Mouse (Mus musculus): ENCODE results near the gene Dpp6. TPM values are rescaled to one million over a fixed set of nuclear protein-coding genes. Genes with fewer than 3 reads are reported as not detected.
"Not testable (repeated sequence)": the region's sequence is repeated elsewhere in the genome, so short reads cannot be mapped to it uniquely, and the experiment has no call there.

Gene Dpp6
- polyA plus RNA-seq, 1 experiment from 2014 or later, result 7.1 TPM

- Histone ChIP-seq H3K9me3 (ENCODE audit: control insufficient read depth, low read length) (no peaks in the 10 kb centered on the region), H3K36me3 (ENCODE audit: control insufficient read depth, insufficient read depth, low read length) (no peaks in the 10 kb centered on the region), H3K9ac (ENCODE audit: low read length) (no peak overlapping the region), H3K4me2 (ENCODE audit: low read depth, low read length, severe bottlenecking) (no peak overlapping the region), H3K4me3 (ENCODE audit: low read depth, low read length) (no peak overlapping the region), H3K27me3 (ENCODE audit: control insufficient read depth, insufficient read depth, low read length) (no peaks in the 10 kb centered on the region), H3K4me1 (replicated peaks; ENCODE audit: control insufficient read depth, insufficient read depth, low read length) (no peaks in the 10 kb centered on the region), H3K27ac (ENCODE audit: low read depth, low read length) (no peak overlapping the region)
- DNase-seq (ENCODE audit: low spot score) (no peak), ATAC-seq (replicated peaks; ENCODE audit: low FRiP score) (no peak)
- WGBS, result 78% methylated on average over 1 of the region's 1 CpGs
Measured at GRCm38 (mm10) chr5:27457686-27458085, 640.7 kb downstream of the Dpp6 start.

GRCm38 (mm10) chr5:27474964-27475465 lies 658.0 kb downstream of the Dpp6 start:
- no peak for ATAC-seq (replicated peaks; ENCODE audit: low FRiP score)
- no peak for DNase-seq (ENCODE audit: low spot score)
- 82% methylated on average over 4 of the region's 4 CpGs for WGBS

DNA sequence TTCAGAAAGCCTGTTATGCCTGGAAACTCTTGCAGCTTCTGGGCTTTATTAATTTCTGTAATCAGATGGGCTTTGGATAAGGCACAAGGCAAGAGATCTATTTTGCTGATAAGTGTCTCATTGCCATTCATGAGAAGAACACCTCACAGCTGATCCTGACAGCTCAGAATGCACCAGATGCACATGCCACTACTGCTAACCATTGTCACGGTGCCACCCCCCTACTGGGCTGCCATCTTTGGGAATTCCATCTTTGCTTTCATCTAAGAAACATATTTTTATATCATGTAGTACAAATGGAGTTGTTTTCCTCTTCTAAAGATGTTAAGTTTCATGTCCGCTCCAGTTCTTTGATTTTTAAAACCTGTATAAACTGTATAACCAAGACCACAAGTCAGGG lies 664.7 kb downstream of the Dpp6 start:
- no peaks in the 10 kb centered on the region for H3K36me3 ChIP-seq (ENCODE audit: control insufficient read depth, insufficient read depth, low read length)
- H3K4me1 ChIP-seq (replicated peaks; ENCODE audit: control insufficient read depth, insufficient read depth, low read length), result no peaks in the 10 kb centered on the region
- ATAC-seq (replicated peaks; ENCODE audit: low FRiP score) (no peak), DNase-seq (ENCODE audit: low spot score) (no peak)
- H3K4me2 ChIP-seq (ENCODE audit: low read depth, low read length, severe bottlenecking), result no peak overlapping the region
- 85% methylated on average over 2 of the region's 2 CpGs for WGBS
- H3K27ac ChIP-seq (ENCODE audit: low read depth, low read length), result no peak overlapping the region
- H3K4me3 ChIP-seq (ENCODE audit: low read depth, low read length), result no peak overlapping the region
- H3K9me3 ChIP-seq (ENCODE audit: control insufficient read depth, low read length), result no peaks in the 10 kb centered on the region
- no peaks in the 10 kb centered on the region for H3K27me3 ChIP-seq (ENCODE audit: control insufficient read depth, insufficient read depth, low read length)
- H3K9ac ChIP-seq (ENCODE audit: low read length), result no peak overlapping the region

More at GRCm38 (mm10) chr5:27474964-27475465, 658.0 kb downstream of the Dpp6 start:
- Histone ChIP-seq H3K4me1 (replicated peaks; ENCODE audit: control insufficient read depth, insufficient read depth, low read length) (no peaks in the 10 kb centered on the region), H3K4me2 (ENCODE audit: low read depth, low read length, severe bottlenecking) (no peak overlapping the region), H3K36me3 (ENCODE audit: control insufficient read depth, insufficient read depth, low read length) (no peaks in the 10 kb centered on the region), H3K9ac (ENCODE audit: low read length) (no peak overlapping the region), H3K9me3 (ENCODE audit: control insufficient read depth, low read length) (no peaks in the 10 kb centered on the region), H3K27ac (ENCODE audit: low read depth, low read length) (no peak overlapping the region), H3K4me3 (ENCODE audit: low read depth, low read length) (no peak overlapping the region), H3K27me3 (ENCODE audit: control insufficient read depth, insufficient read depth, low read length) (no peaks in the 10 kb centered on the region)

DNA sequence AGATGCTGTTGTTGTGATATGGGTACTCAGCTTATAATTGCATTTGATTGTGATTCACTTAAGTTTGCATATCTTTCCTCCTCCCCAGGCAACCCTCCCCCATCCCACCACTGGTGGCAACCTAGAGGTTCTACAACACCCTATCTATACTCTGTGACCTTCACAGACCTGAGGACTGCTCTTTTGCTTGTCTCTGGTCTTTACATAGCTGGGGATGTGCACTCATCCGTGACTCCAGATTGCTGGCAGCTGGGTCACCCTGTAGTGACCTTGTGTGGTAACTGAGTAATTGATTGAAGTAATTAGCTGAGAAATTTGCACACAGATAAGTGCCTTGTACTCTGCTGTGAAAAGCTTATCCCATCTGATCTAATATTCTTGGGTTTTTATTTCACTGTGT lies 669.1 kb downstream of the Dpp6 start:
- H3K27ac ChIP-seq (ENCODE audit: low read depth, low read length), result no peak overlapping the region
- H3K27me3 ChIP-seq (ENCODE audit: control insufficient read depth, insufficient read depth, low read length), result no peaks in the 10 kb centered on the region
- H3K4me1 ChIP-seq (replicated peaks; ENCODE audit: control insufficient read depth, insufficient read depth, low read length), result no peaks in the 10 kb centered on the region
- 28% methylated on average over 1 of the region's 1 CpGs for WGBS
- H3K9me3 ChIP-seq (ENCODE audit: control insufficient read depth, low read length), result no peaks in the 10 kb centered on the region
- no peaks in the 10 kb centered on the region for H3K36me3 ChIP-seq (ENCODE audit: control insufficient read depth, insufficient read depth, low read length)
- no peak overlapping the region for H3K4me3 ChIP-seq (ENCODE audit: low read depth, low read length)
- no peak for ATAC-seq (replicated peaks; ENCODE audit: low FRiP score)
- H3K4me2 ChIP-seq (ENCODE audit: low read depth, low read length, severe bottlenecking), result no peak overlapping the region
- DNase-seq (ENCODE audit: low spot score), result no peak
- H3K9ac ChIP-seq (ENCODE audit: low read length), result no peak overlapping the region

GRCm38 (mm10) chr5:27490942-27491341 lies 673.9 kb downstream of the Dpp6 start:
- H3K27ac ChIP-seq (ENCODE audit: low read depth, low read length), result no peak overlapping the region
- 90% methylated on average over 4 of the region's 4 CpGs for whole genome bisulfite sequencing
- no peaks in the 10 kb centered on the region for H3K36me3 ChIP-seq (ENCODE audit: control insufficient read depth, insufficient read depth, low read length)
- no peaks in the 10 kb centered on the region for H3K4me1 ChIP-seq (replicated peaks; ENCODE audit: control insufficient read depth, insufficient read depth, low read length)
- H3K9ac ChIP-seq (ENCODE audit: low read length), result no peak overlapping the region
- DNase-seq (ENCODE audit: low spot score) (no peak), ATAC-seq (replicated peaks; ENCODE audit: low FRiP score) (no peak)
- no peaks in the 10 kb centered on the region for H3K9me3 ChIP-seq (ENCODE audit: control insufficient read depth, low read length)
- H3K4me2 ChIP-seq (ENCODE audit: low read depth, low read length, severe bottlenecking), result no peak overlapping the region
- H3K4me3 ChIP-seq (ENCODE audit: low read depth, low read length), result no peak overlapping the region
- H3K27me3 ChIP-seq (ENCODE audit: control insufficient read depth, insufficient read depth, low read length), result no peaks in the 10 kb centered on the region

GRCm38 (mm10) chr5:27501338-27501737 lies 684.3 kb downstream of the Dpp6 start, which contains the start of gene Speer4b:
Gene Speer4b (minus strand): TSS chr5:27501438.
- not testable (repeated sequence) for H3K27ac ChIP-seq (ENCODE audit: low read depth, low read length); H3K4me2 ChIP-seq (ENCODE audit: low read depth, low read length, severe bottlenecking); H3K4me3 ChIP-seq (ENCODE audit: low read depth, low read length); H3K4me1 ChIP-seq (replicated peaks; ENCODE audit: control insufficient read depth, insufficient read depth, low read length); H3K9ac ChIP-seq (ENCODE audit: low read length); ATAC-seq (replicated peaks; ENCODE audit: low FRiP score); H3K27me3 ChIP-seq (ENCODE audit: control insufficient read depth, insufficient read depth, low read length); DNase-seq (ENCODE audit: low spot score); H3K9me3 ChIP-seq (ENCODE audit: control insufficient read depth, low read length); H3K36me3 ChIP-seq (ENCODE audit: control insufficient read depth, insufficient read depth, low read length)
- WGBS, result 55% methylated on average over 1 of the region's 1 CpGs

- H3K27me3 ChIP-seq (ENCODE audit: control insufficient read depth, insufficient read depth, low read length), result no peaks in the 10 kb centered on the region
- no peak overlapping the region for H3K4me2 ChIP-seq (ENCODE audit: low read depth, low read length, severe bottlenecking)
- ATAC-seq (replicated peaks; ENCODE audit: low FRiP score) (no peak), DNase-seq (ENCODE audit: low spot score) (no peak)
- no peak overlapping the region for H3K9ac ChIP-seq (ENCODE audit: low read length)
- H3K27ac ChIP-seq (ENCODE audit: low read depth, low read length), result no peak overlapping the region
- no peaks in the 10 kb centered on the region for H3K36me3 ChIP-seq (ENCODE audit: control insufficient read depth, insufficient read depth, low read length)
- no peaks in the 10 kb centered on the region for H3K4me1 ChIP-seq (replicated peaks; ENCODE audit: control insufficient read depth, insufficient read depth, low read length)
- no peak overlapping the region for H3K4me3 ChIP-seq (ENCODE audit: low read depth, low read length)
- H3K9me3 ChIP-seq (ENCODE audit: control insufficient read depth, low read length), result no peaks in the 10 kb centered on the region
Measured at GRCm38 (mm10) chr5:27518716-27519115, 701.7 kb downstream of the Dpp6 start.

DNA sequence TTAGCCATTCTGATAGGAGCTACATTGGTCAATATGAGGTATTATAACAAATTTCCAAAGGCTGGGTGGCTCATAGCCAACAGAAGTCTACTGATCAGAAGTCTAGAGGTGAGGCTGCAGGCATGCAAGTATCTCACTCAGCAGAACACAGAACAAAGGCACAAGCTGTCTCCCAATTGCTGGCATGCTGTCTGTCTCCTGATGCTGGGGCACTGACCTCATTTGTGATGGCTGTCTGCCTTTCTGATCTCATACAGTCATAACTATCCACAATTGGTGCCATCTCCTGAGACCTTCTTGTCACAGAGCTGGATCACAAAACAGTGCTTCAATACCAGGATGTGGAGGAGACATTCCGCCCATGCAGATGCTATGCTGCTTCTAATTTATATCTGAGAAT lies 709.9 kb downstream of the Dpp6 start:
- no peaks in the 10 kb centered on the region for H3K9me3 ChIP-seq (ENCODE audit: control insufficient read depth, low read length)
- no peak for DNase-seq (ENCODE audit: low spot score)
- H3K27ac ChIP-seq (ENCODE audit: low read depth, low read length), result no peak overlapping the region
- no peaks in the 10 kb centered on the region for H3K27me3 ChIP-seq (ENCODE audit: control insufficient read depth, insufficient read depth, low read length)
- no peaks in the 10 kb centered on the region for H3K4me1 ChIP-seq (replicated peaks; ENCODE audit: control insufficient read depth, insufficient read depth, low read length)
- no peak overlapping the region for H3K4me3 ChIP-seq (ENCODE audit: low read depth, low read length)
- no peak overlapping the region for H3K9ac ChIP-seq (ENCODE audit: low read length)
- ATAC-seq (replicated peaks; ENCODE audit: low FRiP score), result no peak
- 91% methylated on average over 1 of the region's 1 CpGs for WGBS
- H3K4me2 ChIP-seq (ENCODE audit: low read depth, low read length, severe bottlenecking), result no peak overlapping the region
- no peaks in the 10 kb centered on the region for H3K36me3 ChIP-seq (ENCODE audit: control insufficient read depth, insufficient read depth, low read length)

GRCm38 (mm10) chr5:27544816-27545270 lies 727.8 kb downstream of the Dpp6 start:
- Histone ChIP-seq H3K9me3 (ENCODE audit: control insufficient read depth, low read length) (no peaks in the 10 kb centered on the region), H3K36me3 (ENCODE audit: control insufficient read depth, insufficient read depth, low read length) (no peaks in the 10 kb centered on the region), H3K4me2 (ENCODE audit: low read depth, low read length, severe bottlenecking) (no peak overlapping the region), H3K4me1 (replicated peaks; ENCODE audit: control insufficient read depth, insufficient read depth, low read length) (no peaks in the 10 kb centered on the region), H3K4me3 (ENCODE audit: low read depth, low read length) (no peak overlapping the region), H3K27ac (ENCODE audit: low read depth, low read length) (no peak overlapping the region), H3K27me3 (ENCODE audit: control insufficient read depth, insufficient read depth, low read length) (no peaks in the 10 kb centered on the region), H3K9ac (ENCODE audit: low read length) (no peak overlapping the region)
- ATAC-seq (replicated peaks; ENCODE audit: low FRiP score) (0 out of 2 replicates have a peak, but pooled peaks have one; percentile 39), DNase-seq (ENCODE audit: low spot score) (peak; percentile 52)
- WGBS, result 14% methylated on average over 2 of the region's 2 CpGs

Measured in forebrain, embryonic 11.5 days (tissue).